Mouse (Mus musculus) G1E-ER4 (cell line): Measurements from ENCODE around the gene Lrrc8e. TPM values are rescaled to one million over a fixed set of nuclear protein-coding genes. Genes with fewer than 3 reads are reported as not detected.

ENCODE experiments used
- GATA1 ChIP-seq: IDR thresholded peaks from one replicate; pipeline ENCODE4 v1.8.0; 2012; ENCODE audit warnings: low read length, inconsistent platforms
- polyA plus RNA-seq: library from polyadenylated mRNA; stranded (reverse); fragments of >175 nt; gene quantifications from 2 replicates; pipeline ENCODE4 v1.2.3, GENCODE M21; 2012

Gene Lrrc8e
- polyA plus RNA-seq, 1 experiment: 0.02 TPM

GRCm38 (mm10) chr8:4213210-4214005 is 13.2 kb upstream of the Lrrc8e start:
- no peak for TF ChIP-seq GATA1

GRCm38 (mm10) chr8:4214006-4214980 is 12.3 kb upstream of the Lrrc8e start:
- TF ChIP-seq GATA1: no peak

GRCm38 (mm10) chr8:4216296-4216695 is 10.3 kb upstream of the Lrrc8e start:
- TF ChIP-seq GATA1: no peak

- no peak for TF ChIP-seq GATA1
Observed at GRCm38 (mm10) chr8:4216791-4217621, 9.6 kb upstream of the Lrrc8e start, which contains the start of gene Prr36. Prr36 (minus strand) TSS chr8:4217459.

DNA sequence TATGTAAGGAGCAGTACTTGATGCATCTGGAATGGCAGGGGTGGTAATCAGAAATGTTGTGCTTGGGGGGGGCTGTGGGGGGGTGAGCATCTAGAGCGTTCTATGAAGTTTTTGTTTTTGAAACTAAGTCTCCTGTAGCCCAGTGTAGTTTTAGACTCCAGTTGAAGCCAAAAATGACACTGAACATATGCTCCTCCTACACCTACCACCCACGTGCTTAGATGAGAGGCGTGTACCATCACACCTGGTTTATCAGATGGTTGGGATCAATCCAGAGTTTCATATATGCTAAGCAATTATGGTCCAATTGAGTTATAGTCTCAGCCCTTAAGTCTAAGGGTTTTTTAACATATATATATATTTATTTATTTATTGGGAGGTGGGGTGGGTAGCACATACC is 7.0 kb upstream of the Lrrc8e start:
- TF ChIP-seq GATA1: no peak

DNA sequence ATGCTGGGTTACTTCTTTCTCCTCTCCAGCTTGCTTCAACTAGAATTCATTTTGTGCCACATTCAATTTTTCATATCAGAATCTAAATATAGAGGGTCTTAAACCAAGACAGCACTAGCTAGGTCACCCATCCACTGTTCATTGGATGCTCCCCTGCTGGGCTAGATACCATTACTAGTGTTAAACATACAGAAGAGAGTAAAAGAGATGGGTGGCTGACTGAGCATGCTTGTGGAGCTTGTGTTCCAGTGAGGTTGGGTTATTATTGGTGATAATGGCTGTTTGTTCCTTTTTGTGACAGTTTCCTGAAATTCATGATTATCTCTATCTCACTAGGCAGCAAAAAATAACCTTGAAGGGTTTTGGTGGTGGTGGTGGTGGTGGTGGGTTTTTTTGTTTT is 4.6 kb upstream of the Lrrc8e start:
- no peak for TF ChIP-seq GATA1

- no peak for TF ChIP-seq GATA1
Observed at GRCm38 (mm10) chr8:4226323-4226722, 304 bp upstream of the Lrrc8e start.

DNA sequence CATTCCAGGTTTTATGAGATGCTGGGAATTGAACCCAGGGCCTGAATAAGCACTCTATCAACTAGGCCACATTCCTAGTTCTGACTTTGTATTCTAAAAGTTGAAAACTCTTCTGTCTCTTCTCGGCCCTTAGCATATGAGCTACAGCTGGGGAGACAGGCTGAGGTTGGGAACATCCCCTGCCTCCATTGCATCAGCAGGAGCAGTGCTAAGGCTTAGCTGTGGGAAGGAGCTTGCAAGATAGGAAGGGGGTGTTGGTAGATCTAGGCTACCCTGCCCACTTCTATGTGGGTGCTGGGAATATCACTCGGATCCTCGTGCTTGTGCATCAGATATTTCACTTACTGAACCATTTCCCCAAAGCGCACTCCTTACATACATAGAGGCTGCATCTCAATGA is 1.3 kb downstream of the Lrrc8e start:
- TF ChIP-seq GATA1: no peak

GRCm38 (mm10) chr8:4229784-4230183 is 3.2 kb downstream of the Lrrc8e start:
- no peak for TF ChIP-seq GATA1

GRCm38 (mm10) chr8:4230612-4231351 is 4.2 kb downstream of the Lrrc8e start:
- no peak for TF ChIP-seq GATA1

- no peak for TF ChIP-seq GATA1
Observed at GRCm38 (mm10) chr8:4237814-4238433, 11.3 kb downstream of the Lrrc8e start.

DNA sequence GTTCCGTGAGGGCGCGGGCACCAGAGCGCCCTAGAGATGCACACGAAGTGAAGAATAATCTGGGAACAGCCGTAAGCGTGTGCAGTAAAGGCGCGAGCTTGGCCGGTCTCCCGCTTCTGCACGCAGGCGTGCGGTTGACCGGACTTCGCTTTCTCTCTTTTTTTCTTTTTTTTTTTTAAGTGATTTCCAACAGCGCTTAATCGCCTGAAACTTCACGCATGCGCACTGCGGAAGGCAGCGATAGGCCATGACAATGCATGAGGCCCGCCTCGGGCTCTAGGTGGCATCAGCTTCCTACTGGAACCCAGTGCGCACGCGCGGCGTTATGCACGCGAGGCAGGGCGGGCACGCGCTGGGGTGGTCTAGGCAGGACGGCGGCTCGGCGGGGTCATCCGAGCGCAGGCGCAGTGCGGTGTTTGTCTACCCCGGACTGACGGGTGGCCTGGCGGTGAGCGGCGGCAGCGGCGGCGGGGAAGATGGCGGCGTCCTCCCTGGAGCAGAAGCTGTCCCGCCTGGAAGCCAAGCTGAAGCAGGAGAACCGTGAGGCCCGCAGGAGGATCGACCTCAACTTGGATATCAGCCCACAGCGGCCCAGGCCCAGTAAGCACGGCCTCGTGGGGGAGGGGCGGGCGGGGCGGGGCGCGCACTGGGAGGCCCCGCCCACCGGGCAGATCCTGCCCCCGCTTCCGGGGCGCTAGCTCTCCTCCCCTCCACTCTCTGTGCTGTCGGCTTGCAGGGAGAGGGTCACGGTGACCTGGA is 12.0 kb downstream of the Lrrc8e start, which contains the start of the genes Map2k7 and Gm49320:
TSS of gene Map2k7 (plus strand) at position 307 of the 759 bp plus-strand sequence.
TSS of gene Gm49320 (plus strand) at position 432 of the 759 bp plus-strand sequence.
- TF ChIP-seq GATA1: no peak

GRCm38 (mm10) chr8:4239193-4239890 is 12.7 kb downstream of the Lrrc8e start:
- no peak for TF ChIP-seq GATA1
